Mouse (Mus musculus): ENCODE data around the gene Pin1. TPM values are rescaled to one million over a fixed set of nuclear protein-coding genes. Genes with fewer than 3 reads are reported as not detected.
A peak's percentile ranks its signal among the peaks of the same experiment; 100 is the strongest.
"Not testable (repeated sequence)": the region's sequence is repeated elsewhere in the genome, so short reads cannot be mapped to it uniquely, and the experiment has no call there.

Pin1 gene
- total and polyA plus RNA-seq, 3 experiments, result 17.8 to 20.8 (median 18.6) TPM

- Histone ChIP-seq H3K4me1 (ENCODE audit: control insufficient read depth, insufficient read depth, low read length) (no peaks in the 10 kb centered on the region), H3K79me2 (replicated peaks; ENCODE audit: control insufficient read depth, insufficient read depth, low read length) (no peaks in the 10 kb centered on the region), H3K36me3 (ENCODE audit: control insufficient read depth, insufficient read depth, low read length) (no peaks in the 10 kb centered on the region), H3K4me3 (no peak overlapping the region), H3K9ac (ENCODE audit: low read depth, low read length) (no peak overlapping the region), H3K27ac (no peak overlapping the region), H3K27me3 (ENCODE audit: control insufficient read depth, insufficient read depth, low read length) (no peaks in the 10 kb centered on the region)
- WGBS, result 85% methylated on average over 2 of the region's 2 CpGs
- DNase-seq, result no peak
- intact Hi-C loops (cut with DNase I), result no loop called here
- TF ChIP-seq POLR2A (IDR thresholded peaks at IDR 0.05; ENCODE audit: insufficient read depth, low read depth, low read length), result no peak
- TF ChIP-seq EP300 (IDR thresholded peaks at IDR 0.05; ENCODE audit: insufficient read depth, low read depth, low read length), result no peak
- no peak for TF ChIP-seq CTCF (IDR thresholded peaks at IDR 0.05)
Observed at GRCm38 (mm10) chr9:20616685-20617084, 35.2 kb upstream of the Pin1 start.

DNA sequence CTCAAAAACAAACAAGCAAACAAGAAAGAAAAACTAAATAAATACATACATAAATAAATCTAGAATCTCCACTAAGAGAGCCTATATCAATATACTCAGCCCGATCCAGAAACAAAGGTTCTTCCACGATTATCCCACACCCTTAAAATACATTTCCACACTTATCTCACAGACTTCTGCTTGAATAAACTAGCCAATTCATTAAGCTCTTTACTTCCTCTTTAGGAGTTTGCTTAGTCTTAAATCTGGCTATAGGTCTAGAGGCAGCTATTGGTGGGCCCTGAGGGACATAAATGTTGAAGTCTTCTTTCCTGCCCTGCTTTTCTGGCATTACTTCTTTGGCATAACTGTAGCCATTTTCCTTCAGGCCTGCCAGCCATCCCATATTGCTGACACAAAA is 20.6 kb upstream of the Pin1 start:
- H3K27me3 ChIP-seq (ENCODE audit: control insufficient read depth, insufficient read depth, low read length), result no peaks in the 10 kb centered on the region
- H3K9ac ChIP-seq (ENCODE audit: low read depth, low read length), result no peak overlapping the region
- no peak overlapping the region for H3K4me3 ChIP-seq
- 85% methylated on average over 2 of the region's 2 CpGs for WGBS
- TF ChIP-seq CTCF (IDR thresholded peaks at IDR 0.05) (no peak), POLR2A (IDR thresholded peaks at IDR 0.05; ENCODE audit: insufficient read depth, low read depth, low read length) (no peak), EP300 (IDR thresholded peaks at IDR 0.05; ENCODE audit: insufficient read depth, low read depth, low read length) (no peak)
- no peak overlapping the region for H3K27ac ChIP-seq
- no peaks in the 10 kb centered on the region for H3K36me3 ChIP-seq (ENCODE audit: control insufficient read depth, insufficient read depth, low read length)
- no peaks in the 10 kb centered on the region; the same call in 1 of the 2 replicates for H3K4me1 ChIP-seq (ENCODE audit: control insufficient read depth, insufficient read depth, low read length)
- DNase-seq, result no peak
- intact Hi-C loops (cut with DNase I), result no loop called here
- no peaks in the 10 kb centered on the region; the same call in 1 of the 2 replicates for H3K79me2 ChIP-seq (replicated peaks; ENCODE audit: control insufficient read depth, insufficient read depth, low read length)

- H3K36me3 ChIP-seq (ENCODE audit: control insufficient read depth, insufficient read depth, low read length); intact Hi-C loops (cut with DNase I); H3K4me3 ChIP-seq; DNase-seq; H3K9ac ChIP-seq (ENCODE audit: low read depth, low read length); H3K4me1 ChIP-seq (ENCODE audit: control insufficient read depth, insufficient read depth, low read length); H3K27me3 ChIP-seq (ENCODE audit: control insufficient read depth, insufficient read depth, low read length); H3K79me2 ChIP-seq (replicated peaks; ENCODE audit: control insufficient read depth, insufficient read depth, low read length); H3K27ac ChIP-seq: not testable (repeated sequence)
- 85% methylated on average over 8 of the region's 8 CpGs for WGBS
Observed at GRCm38 (mm10) chr9:20635676-20636075, 16.2 kb upstream of the Pin1 start.

GRCm38 (mm10) chr9:20636256-20636655 is 15.6 kb upstream of the Pin1 start:
- peak in 1 of 2 experiments; percentile 14 for DNase-seq
- Histone ChIP-seq H3K4me1 (ENCODE audit: control insufficient read depth, insufficient read depth, low read length) (peaks cover 2% of the 10 kb centered on the region; the same call in 1 of the 2 replicates), H3K27ac (no peak overlapping the region), H3K79me2 (replicated peaks; ENCODE audit: control insufficient read depth, insufficient read depth, low read length) (peaks cover 3% of the 10 kb centered on the region), H3K27me3 (ENCODE audit: control insufficient read depth, insufficient read depth, low read length) (no peaks in the 10 kb centered on the region), H3K4me3 (no peak overlapping the region), H3K9ac (ENCODE audit: low read depth, low read length) (no peak overlapping the region), H3K36me3 (ENCODE audit: control insufficient read depth, insufficient read depth, low read length) (no peaks in the 10 kb centered on the region)
- WGBS, result 84% methylated on average over 3 of the region's 3 CpGs
- no peak for TF ChIP-seq POLR2A (IDR thresholded peaks at IDR 0.05; ENCODE audit: insufficient read depth, low read depth, low read length)
- TF ChIP-seq CTCF (IDR thresholded peaks at IDR 0.05), result no peak
- intact Hi-C loops (cut with DNase I), result no loop called here

DNA sequence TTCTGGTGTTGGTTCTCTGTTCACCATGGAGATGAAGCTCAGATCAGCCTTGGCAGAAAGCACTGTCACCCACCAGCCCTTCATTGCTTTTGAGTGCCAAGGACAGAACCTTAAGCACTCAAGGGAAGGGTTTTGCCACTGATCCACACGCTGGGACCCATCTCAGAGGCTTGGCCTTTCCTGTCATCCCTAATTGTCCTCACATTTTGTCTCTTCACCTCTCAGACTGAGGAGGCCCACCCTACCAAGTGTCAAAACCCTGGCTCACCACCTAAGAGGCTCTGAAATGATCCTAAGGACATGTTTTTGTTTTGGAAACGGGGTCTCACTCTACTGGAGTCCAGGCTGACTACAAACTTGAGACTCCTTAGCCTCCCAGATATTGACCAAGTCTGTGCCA is 15.1 kb upstream of the Pin1 start:
- peaks cover 2% of the 10 kb centered on the region; the same call in 1 of the 2 replicates for H3K4me1 ChIP-seq (ENCODE audit: control insufficient read depth, insufficient read depth, low read length)
- H3K79me2 ChIP-seq (replicated peaks; ENCODE audit: control insufficient read depth, insufficient read depth, low read length), result peaks cover 3% of the 10 kb centered on the region
- TF ChIP-seq CTCF (IDR thresholded peaks at IDR 0.05), result no peak
- TF ChIP-seq POLR2A (IDR thresholded peaks at IDR 0.05; ENCODE audit: insufficient read depth, low read depth, low read length), result no peak
- TF ChIP-seq EP300 (IDR thresholded peaks at IDR 0.05; ENCODE audit: insufficient read depth, low read depth, low read length), result no peak
- intact Hi-C loops (cut with DNase I), result no loop called here
- H3K27ac ChIP-seq, result no peak overlapping the region
- 85% methylated on average over 2 of the region's 2 CpGs for WGBS
- DNase-seq, result no peak
- H3K27me3 ChIP-seq (ENCODE audit: control insufficient read depth, insufficient read depth, low read length), result no peaks in the 10 kb centered on the region
- H3K36me3 ChIP-seq (ENCODE audit: control insufficient read depth, insufficient read depth, low read length), result no peaks in the 10 kb centered on the region; the same call in 1 of the 2 replicates
- H3K9ac ChIP-seq (ENCODE audit: low read depth, low read length), result no peak overlapping the region
- H3K4me3 ChIP-seq, result no peak overlapping the region

- intact Hi-C loops (cut with DNase I), result no loop called here
- Histone ChIP-seq H3K79me2 (replicated peaks; ENCODE audit: control insufficient read depth, insufficient read depth, low read length) (peaks cover 5% of the 10 kb centered on the region), H3K9ac (ENCODE audit: low read depth, low read length) (no peak overlapping the region), H3K27ac (no peak overlapping the region), H3K4me1 (ENCODE audit: control insufficient read depth, insufficient read depth, low read length) (peaks cover 2% of the 10 kb centered on the region; the same call in 1 of the 2 replicates), H3K27me3 (ENCODE audit: control insufficient read depth, insufficient read depth, low read length) (no peaks in the 10 kb centered on the region), H3K4me3 (no peak overlapping the region), H3K36me3 (ENCODE audit: control insufficient read depth, insufficient read depth, low read length) (no peaks in the 10 kb centered on the region; the same call in 1 of the 2 replicates)
- DNase-seq, result no peak
- 83% methylated on average over 19 of the region's 19 CpGs for WGBS
- TF ChIP-seq POLR2A (IDR thresholded peaks at IDR 0.05; ENCODE audit: insufficient read depth, low read depth, low read length) (no peak), EP300 (IDR thresholded peaks at IDR 0.05; ENCODE audit: insufficient read depth, low read depth, low read length) (no peak), CTCF (IDR thresholded peaks at IDR 0.05) (no peak)
Observed at GRCm38 (mm10) chr9:20638552-20638951, 13.3 kb upstream of the Pin1 start.
